Mouse (Mus musculus) bone marrow macrophage, adult 2 months (primary cell): Measurements from ENCODE around the gene Med28. TPM values are rescaled to one million over a fixed set of nuclear protein-coding genes. Genes with fewer than 3 reads are reported as not detected.

ENCODE experiments used
- H3K27ac ChIP-seq: 2 replicates; pipeline ENCODE4 v1.5.1; 2012; ENCODE audit warnings: low read depth, low read length; ENCODE audit not compliant: insufficient read depth
- H3K4me1 ChIP-seq: 2 replicates; pipeline ENCODE4 v1.6.1; 2012; ENCODE audit warnings: low read length; ENCODE audit not compliant: control insufficient read depth, insufficient read depth
- H3K4me3 ChIP-seq: 2 replicates; pipeline ENCODE4 v1.5.1; 2012; ENCODE audit warnings: mild to moderate bottlenecking, low read length, moderate library complexity; ENCODE audit not compliant: insufficient read depth
- CTCF ChIP-seq: IDR thresholded peaks from 2 replicates; pipeline ENCODE4 v1.5.1; 2012; ENCODE audit warnings: low read depth, mild to moderate bottlenecking, low read length, moderate library complexity
- POLR2A ChIP-seq: IDR thresholded peaks from 2 replicates; pipeline ENCODE4 v1.6.1; 2012; ENCODE audit warnings: mild to moderate bottlenecking, low read depth, low read length, borderline replicate concordance
- polyA plus RNA-seq: library from polyadenylated mRNA; stranded (reverse); fragments of >200 nt; gene quantifications from 2 replicates; pipeline ENCODE4 v1.2.4, GENCODE M21; 2012; ENCODE audit not compliant: missing spikeins, insufficient read depth, insufficient read length

Gene Med28
- polyA plus RNA-seq, 1 experiment: 93.3 TPM

DNA sequence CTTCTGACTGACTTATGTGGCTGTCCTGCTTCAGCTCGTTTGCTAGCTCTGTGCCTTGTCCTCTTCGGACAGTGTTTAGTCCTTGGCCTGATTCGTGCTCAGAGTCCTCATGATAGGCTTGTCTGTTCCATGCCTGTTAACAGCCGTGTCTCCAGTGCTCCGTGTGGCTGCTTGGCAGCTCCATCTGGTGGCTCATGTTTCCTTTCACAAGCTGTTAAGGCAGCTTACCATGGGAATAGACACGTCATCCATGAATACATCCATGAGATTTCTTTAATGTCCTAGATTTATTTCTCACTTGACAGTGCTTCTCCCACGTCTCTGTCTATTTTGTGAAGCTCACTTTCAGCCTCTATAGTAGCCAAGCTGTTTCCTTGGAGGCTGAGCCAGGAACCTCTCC lies 10.0 kb upstream of the Med28 start:
- Histone ChIP-seq H3K4me3 (no peak overlapping the region), H3K4me1 (no peaks in the 10 kb centered on the region), H3K27ac (no peak overlapping the region)
- no peak for TF ChIP-seq POLR2A
- TF ChIP-seq CTCF: no peak

DNA sequence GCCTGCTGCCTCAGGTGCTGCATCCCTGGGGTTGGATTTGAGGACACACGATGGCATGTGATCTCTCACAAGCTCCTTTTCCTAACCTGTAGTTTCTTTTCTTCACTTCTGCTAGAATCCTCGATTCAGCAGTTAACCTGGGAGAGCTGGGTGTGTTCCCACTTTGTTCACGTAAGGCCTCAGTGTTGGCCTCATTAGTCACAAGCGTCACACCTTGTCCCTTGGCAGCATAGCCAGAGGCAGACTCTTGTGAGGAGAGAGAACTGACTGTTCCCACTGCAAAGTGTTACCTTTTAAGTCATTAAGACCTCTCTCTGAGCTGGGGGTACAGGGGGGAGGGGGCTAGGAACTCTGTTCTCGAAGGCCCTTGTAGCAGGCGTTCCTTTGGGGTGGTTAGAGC lies 7.1 kb upstream of the Med28 start:
- Histone ChIP-seq H3K4me3 (no peak overlapping the region), H3K27ac (no peak overlapping the region), H3K4me1 (no peaks in the 10 kb centered on the region)
- TF ChIP-seq CTCF (no peak), POLR2A (no peak)

DNA sequence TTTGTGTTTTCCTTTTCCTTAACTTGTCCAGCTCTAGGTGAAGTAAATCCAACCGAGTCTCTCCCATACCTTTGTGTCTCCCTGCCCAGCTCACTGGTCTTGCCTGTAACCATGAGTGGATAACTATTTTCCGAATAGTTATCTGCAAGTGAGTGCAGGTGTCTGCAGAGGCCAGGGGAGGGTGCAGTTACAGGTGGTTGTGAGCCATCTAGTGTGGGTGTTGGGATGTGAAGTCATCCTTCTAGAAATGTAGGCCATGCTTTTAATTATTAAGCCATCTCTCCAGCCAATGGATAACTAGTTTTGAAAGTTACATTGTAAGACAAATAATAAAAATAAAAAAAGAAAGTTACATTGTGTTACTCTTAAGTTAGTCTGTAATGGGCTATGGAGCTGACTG lies 6.5 kb upstream of the Med28 start:
- TF ChIP-seq CTCF (no peak), POLR2A (no peak)
- H3K27ac ChIP-seq: no peak overlapping the region
- H3K4me3 ChIP-seq: no peak overlapping the region
- no peaks in the 10 kb centered on the region for H3K4me1 ChIP-seq

DNA sequence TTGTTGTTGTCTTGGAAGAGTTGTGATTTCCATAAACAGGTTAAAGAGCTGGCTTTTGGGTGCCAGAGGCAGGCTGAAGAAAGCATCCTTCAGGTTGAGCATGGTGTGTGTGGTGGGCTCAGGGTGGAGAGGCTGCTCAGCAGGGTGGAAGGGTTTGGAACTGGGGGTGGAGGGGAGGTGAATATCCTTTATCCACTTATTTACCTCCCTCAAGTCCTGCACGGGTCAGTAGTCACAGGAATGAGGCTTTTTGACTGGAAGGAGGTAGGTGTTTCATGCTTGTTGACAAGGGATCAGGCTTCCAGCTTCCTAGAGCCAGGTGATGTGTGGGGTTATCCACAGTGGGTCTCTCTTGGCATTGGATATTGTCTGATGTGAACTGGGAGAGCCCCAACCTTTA lies 5.4 kb upstream of the Med28 start:
- H3K27ac ChIP-seq: no peak overlapping the region
- TF ChIP-seq POLR2A (no peak), CTCF (no peak)
- peaks cover 3% of the 10 kb centered on the region; the same call in 1 of the 2 replicates for H3K4me1 ChIP-seq

DNA sequence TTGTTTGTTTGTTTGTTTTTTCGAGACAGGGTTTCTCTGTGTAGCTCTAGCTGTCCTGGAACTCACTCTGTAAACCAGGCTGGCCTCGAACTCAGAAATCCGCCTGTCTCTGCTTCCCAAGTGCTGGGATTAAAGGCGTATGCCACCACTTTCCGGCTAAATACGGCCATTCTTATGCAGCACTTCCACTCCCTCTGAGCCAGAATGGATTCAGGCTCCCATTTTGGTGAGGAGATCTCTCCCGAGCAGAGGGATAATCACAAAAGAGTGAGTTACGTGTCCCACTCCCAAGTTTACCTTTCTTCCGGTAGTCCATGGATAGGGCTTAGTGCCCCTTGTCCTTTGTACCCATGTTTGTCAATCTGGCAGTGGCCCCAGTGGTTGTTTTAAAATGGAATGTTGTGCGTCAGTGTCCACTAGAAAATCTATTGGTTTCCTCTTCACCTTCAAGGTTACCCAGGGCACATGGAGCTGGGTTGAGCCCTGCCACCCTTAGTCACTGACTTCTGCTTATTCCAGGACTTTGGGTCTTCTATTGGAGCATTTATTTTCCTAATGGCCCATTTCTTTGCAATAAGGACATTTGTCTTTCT lies 4.8 kb upstream of the Med28 start:
- H3K4me3 ChIP-seq: no peak overlapping the region
- H3K4me1 ChIP-seq: peaks cover 4% of the 10 kb centered on the region; the same call in 1 of the 2 replicates
- no peak for TF ChIP-seq CTCF
- TF ChIP-seq POLR2A: no peak
- no peak overlapping the region for H3K27ac ChIP-seq

More for the DNA sequence above, 5.4 kb upstream of the Med28 start:
- H3K4me3 ChIP-seq: no peak overlapping the region

DNA sequence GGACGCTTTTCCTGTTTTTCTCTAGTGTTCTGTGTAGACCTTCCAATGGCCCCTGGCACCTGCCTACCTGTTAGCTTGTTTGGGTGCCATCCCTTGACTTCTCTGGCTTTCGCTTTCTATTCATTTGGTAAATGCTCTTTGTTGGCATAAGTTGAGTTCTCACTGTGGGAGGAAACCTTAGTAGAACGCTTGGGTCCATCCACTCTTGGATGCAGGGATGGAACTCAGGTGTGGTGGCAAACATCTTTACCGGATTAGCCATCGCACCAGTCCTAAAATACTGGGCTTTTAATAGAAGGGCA lies 731 bp downstream of the Med28 start:
- TF ChIP-seq CTCF (no peak), POLR2A (no peak)
- Histone ChIP-seq H3K4me1 (peaks cover 22% of the 10 kb centered on the region), H3K27ac (no peak overlapping the region), H3K4me3 (peak overlapping the region; percentile 87)

DNA sequence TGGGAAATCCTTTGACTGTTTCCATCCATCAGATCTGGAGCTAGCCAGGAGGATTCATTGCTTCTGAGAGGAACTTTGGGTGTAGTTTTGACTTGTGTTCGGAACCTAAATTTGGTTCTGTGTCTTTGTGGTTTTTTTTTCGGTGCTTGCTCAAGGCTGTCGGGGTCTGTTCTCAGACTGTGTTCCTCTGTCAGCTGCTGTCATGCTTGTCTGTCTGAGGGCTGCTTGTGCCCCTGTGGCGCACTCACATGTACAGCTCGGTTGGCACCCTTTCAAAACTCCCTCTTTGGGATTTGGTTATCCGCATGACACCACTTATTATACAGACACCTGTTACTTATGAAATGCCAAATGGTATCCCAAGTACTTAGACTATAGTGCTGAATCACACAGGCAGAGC lies 1.6 kb downstream of the Med28 start:
- peak overlapping the region; percentile 87 for H3K4me3 ChIP-seq

DNA sequence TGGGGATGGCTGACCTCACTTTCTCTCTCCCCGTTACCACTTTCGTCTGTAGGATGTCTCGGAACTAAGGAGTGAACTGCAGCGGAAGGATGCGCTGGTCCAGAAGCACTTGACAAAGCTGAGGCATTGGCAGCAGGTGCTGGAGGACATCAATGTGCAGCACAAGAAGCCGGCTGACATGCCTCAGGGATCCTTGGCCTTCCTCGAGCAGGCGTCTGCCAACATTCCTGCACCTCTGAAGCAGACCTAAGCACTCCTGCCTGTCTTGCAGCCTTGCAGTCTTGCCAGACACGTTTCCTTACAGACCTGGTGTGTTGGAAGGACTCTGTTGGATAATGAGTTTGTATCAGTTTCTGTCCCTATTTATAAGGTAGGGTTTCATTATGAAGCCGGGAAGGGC lies 5.1 kb downstream of the Med28 start:
- no peak for TF ChIP-seq CTCF
- no peak for TF ChIP-seq POLR2A
- peaks cover 31% of the 10 kb centered on the region for H3K4me1 ChIP-seq
- no peak overlapping the region for H3K4me3 ChIP-seq
- H3K27ac ChIP-seq: no peak overlapping the region

More for the DNA sequence above, 1.6 kb downstream of the Med28 start:
- peaks cover 27% of the 10 kb centered on the region for H3K4me1 ChIP-seq
- H3K27ac ChIP-seq: no peak overlapping the region
- TF ChIP-seq CTCF (no peak), POLR2A (no peak)

DNA sequence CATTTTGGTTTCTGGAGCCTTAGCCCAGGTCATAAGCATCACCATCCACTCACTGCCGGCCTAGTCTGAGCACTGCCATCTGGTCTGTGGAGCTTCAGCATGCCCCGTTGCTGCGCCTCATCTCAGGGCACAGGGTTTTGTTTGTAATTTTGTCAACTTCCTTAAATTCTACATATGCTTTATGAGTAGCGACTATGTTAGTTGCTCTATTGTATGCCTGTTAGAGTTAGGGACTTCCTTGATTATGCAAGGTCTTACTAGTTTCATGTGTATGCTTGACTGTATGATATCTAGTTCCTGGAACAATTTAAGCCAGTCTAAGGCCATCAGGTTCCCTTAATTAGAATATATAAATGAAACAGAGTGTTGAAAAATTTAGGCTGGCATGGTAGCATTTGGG lies 6.3 kb downstream of the Med28 start:
- Histone ChIP-seq H3K4me3 (no peak overlapping the region), H3K4me1 (peaks cover 31% of the 10 kb centered on the region), H3K27ac (peak overlapping the region; percentile 33)
- TF ChIP-seq POLR2A (no peak), CTCF (no peak)

DNA sequence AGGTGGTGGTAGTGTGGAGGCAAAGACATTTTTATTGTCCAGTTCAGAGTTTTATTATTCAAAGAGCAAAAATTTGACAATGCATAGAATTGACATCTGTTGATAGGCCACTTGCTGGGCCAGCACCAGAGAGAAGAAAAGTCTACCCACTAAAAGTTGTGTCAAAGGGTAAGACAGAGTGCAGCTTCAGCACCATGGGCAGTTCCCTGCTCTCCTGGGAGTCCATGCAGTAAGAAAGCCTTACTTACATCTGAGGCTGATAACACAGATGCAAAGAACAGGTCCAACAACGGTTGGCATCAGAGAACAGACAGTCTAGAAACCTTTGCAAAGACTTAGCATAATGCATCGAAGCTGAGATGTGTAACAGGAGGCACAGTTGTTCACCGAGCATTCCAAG lies 9.7 kb downstream of the Med28 start:
- peaks cover 20% of the 10 kb centered on the region for H3K4me1 ChIP-seq
- TF ChIP-seq CTCF (no peak), POLR2A (no peak)
- no peak overlapping the region for H3K27ac ChIP-seq
- H3K4me3 ChIP-seq: no peak overlapping the region

DNA sequence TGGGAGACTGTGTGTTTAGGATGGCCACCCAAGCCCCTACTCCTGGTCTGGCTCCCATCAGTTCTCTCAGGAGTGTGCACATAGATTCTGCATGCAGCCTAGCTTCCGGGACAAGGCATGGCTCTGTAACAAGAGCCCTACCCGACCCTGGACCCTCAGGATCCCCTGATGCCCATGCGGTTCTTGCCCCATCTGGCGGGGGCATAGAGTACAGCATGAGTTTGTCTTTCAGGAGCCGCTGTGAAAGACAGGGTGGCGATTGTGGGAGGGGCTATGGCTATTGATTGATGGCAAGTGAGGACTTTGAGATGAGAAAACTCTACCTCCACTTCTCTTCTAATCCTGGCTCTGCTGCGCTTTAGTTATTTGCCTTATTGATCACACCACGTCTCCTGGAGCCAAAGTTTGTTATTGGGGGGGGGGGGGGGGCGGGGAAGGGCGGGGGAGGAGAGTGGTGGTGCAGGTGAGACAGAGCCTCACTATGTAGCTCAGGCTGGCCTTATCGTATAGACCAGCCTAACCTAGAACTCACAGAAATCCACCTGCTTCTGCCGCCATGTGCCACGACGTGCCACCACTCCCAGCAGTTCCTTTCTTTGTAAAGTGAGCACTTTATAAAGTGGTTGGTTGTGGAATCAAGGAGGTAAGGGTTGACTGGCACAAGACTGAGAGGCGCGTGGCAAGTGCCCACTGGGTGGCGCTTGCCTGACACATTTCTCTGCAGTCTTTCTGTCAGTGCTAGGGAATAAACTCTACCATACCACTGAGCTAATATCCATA lies 14.5 kb downstream of the Med28 start:
- Histone ChIP-seq H3K4me3 (no peak overlapping the region), H3K27ac (no peak overlapping the region), H3K4me1 (0 out of 2 replicates have a peak, but pooled peaks cover 2% of the 10 kb centered on the region)
- TF ChIP-seq POLR2A (no peak), CTCF (peak; percentile 61)

DNA sequence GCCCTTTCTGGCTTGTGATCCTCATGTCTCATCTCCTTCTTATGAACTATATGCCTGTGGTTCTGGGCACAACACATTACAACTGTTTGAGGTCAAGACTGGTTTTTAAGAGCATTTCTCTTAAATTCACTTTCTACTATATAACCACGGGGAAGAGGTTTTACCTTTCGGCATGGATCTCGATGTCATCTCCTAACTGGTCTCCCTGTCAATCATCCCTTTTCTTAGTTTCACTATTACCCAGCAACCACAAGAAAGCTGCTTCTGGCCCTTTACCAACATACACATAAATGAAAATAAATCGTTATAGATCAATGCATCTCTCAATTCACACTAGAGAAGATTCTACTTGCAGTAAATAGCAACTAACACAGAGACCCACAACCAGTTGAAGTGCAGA lies 15.1 kb downstream of the Med28 start:
- Histone ChIP-seq H3K27ac (no peak overlapping the region), H3K4me1 (0 out of 2 replicates have a peak, but pooled peaks cover 2% of the 10 kb centered on the region), H3K4me3 (no peak overlapping the region)
- TF ChIP-seq CTCF (no peak), POLR2A (no peak)
